Mouse (Mus musculus) adrenal gland, postnatal 4 days (tissue): Measurements from ENCODE around the gene Slc52a3. TPM values are rescaled to one million over a fixed set of nuclear protein-coding genes. Genes with fewer than 3 reads are reported as not detected.

Experiments used
- DNase-seq, 2 experiments: peaks; one replicate each; pipeline ENCODE4 v3.0.0; 2021 to 2022; ENCODE audit warnings: low spot score in 2 of 2, mixed read lengths in 2 of 2
- long read RNA-seq, 2 experiments: library from polyadenylated mRNA; stranded (forward); transcript quantifications; one replicate each; pipeline ENCODE4 v2.0.0; 2021
- total RNA-seq, 2 experiments: library from RNA; stranded (reverse); gene quantifications; 2 replicates each; pipeline ENCODE4 v1.2.3; 2021

Slc52a3 gene
- total RNA-seq, result 1 to 10 TPM; 2.4 to 6.2 TPM
- long read RNA-seq, experiment 1, partial matches to known transcripts, result 1 of 5 reads
- long read RNA-seq, experiment 1, other reads (novel, unspliced or antisense), result 0 of 5 reads
- long read RNA-seq, experiment 2, partial matches to known transcripts, result 3 of 11 reads
- long read RNA-seq, experiment 2, other reads (novel, unspliced or antisense), result 2 of 11 reads

- DNase-seq, result peak; percentile 70 to 77
These were observed at the start of gene Slc52a3 for GRCm38 (mm10) chr2:151996229-151997189. Gene Slc52a3, plus strand, starts transcription at chr2:151996511.

- no peak for DNase-seq
These were observed 48.7 kb upstream of the Slc52a3 start for GRCm38 (mm10) chr2:151947617-151948016.

DNA sequence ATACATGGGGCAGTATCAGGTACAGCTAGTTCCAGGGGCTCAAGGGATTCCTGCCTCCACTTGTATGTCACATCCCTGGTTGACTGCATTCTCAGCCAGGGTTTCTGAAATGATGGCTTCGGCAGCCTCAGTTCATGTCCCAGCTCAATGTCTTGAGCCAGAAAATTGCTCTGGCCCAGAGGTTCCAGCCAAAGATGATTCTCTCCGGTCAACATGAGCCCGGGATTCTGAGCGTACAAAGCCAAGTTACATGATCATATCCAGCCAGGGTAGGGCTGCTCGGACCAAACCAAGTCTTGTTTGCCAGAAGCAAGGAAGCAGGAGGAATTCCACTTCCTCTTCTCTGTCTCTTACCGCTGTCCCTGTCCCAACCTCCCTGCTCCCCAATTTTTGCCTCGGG, 48.0 kb upstream of the Slc52a3 start:
- DNase-seq, result no peak

- DNase-seq, result no peak
These were observed 47.1 kb upstream of the Slc52a3 start for GRCm38 (mm10) chr2:151949082-151949774.

DNA sequence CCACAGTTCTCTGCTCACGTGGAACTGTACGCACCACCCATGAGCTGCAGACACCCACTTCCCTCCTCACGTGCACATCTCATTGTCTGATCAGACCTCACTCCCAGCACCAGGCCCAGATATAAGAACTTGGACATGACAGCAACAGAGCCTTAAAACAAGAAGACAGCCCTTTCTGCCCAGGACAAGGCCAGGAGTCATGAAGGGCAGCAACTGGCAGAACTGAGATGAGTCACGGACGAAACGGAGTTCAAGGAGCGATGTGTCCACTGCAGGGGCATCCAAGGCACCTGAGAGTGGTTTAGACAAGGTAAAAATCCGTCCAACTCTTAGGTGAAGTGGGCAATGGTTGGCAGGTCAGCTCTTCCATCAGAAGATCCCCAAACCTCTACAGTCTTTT, 42.6 kb upstream of the Slc52a3 start:
- DNase-seq, result no peak

DNA sequence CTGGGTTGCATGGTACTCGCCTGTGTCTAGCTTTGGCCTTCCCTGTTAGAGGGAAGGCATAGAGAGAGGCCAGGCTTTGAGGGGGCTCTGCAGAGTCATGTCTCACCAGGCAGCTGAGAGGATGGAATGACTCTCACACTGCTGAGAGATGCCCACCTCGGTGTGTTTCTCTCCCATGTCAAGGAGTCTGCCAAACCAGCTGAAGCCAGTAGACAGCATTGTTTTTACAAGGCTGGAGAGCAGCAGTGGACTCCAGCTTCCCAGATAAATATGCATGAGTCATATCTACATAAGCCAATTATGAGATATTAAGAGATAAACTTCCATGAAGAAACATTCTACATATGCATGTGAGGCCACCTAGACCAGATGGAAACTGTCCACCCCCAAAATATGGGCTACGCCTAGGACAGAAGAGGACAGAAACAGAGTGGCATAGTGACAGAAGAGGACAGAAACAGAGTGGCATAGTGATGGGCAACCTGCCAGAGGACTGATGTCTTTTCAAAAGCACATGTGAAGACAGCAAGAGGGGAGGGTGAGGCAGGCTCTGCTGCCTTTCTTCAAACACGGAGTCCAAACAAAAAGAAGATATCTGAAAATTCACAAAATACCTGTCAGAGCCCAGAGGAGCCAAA, 39.7 kb upstream of the Slc52a3 start:
- no peak for DNase-seq

- no peak for DNase-seq
These were observed 37.0 kb upstream of the Slc52a3 start for GRCm38 (mm10) chr2:151959274-151959673.

DNA sequence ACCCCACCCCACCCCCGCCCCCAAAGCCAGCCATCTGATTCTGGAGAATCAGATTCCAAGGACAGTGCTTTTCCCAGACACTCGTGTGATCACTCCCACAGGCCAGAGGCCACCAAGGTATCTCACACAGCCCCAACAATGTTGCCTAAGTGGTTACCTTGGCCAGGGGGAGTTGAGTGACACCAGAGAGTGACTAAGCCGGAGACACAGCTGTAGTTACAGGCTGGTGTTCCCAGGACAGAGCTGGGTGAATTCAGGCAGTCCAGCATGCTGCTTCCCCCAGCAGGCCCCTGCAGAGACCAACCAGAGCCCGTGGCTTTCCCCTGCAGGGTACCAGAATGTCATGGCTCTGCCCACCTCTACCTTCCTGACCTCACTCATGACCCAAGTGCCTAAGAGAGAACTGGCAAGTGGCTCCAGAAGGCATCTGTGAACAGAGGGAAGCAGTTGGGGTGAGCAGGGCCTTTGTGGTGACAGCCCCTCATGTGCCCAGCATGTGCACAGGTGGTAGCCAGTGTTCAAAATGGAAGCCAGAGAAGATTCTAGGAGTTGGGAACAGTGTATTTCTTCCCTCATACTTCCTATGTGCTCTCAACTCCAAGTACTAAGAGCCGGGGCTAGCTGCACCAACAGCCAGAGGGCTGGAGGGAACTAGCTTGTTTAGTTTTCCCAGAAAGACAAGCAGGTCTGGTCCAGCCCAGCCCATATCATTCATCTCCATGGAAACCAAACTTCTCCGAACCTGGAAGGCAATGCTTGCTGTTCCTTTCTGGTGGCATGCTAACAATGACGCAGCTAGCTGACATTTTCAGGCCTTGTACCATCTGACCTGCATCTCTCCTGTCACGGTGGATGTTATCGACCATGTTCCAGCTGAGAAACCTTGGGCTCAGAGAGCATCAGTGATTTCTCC, 34.8 kb upstream of the Slc52a3 start:
- DNase-seq, result no peak

- DNase-seq, result no peak
These were observed 33.8 kb upstream of the Slc52a3 start for GRCm38 (mm10) chr2:151962474-151962873.

DNA sequence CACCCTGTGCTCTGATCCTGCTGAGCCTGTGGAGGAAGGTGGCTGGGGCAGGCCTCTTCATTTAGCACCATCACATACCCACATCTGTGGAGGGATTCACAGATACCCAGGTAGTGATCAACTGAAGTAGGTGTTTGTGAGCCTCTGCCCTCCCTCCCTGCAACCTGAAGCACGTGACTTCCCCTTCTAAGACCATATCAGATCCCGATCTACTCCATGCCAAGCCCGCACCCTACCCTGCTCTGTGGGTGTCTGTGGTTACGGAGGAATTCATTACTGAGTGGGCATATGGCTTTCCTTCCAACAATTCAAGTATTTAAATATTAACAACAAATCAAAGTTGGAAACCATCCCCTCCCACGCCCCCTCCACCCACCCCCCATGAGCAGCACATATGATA, 33.0 kb upstream of the Slc52a3 start:
- no peak for DNase-seq

DNA sequence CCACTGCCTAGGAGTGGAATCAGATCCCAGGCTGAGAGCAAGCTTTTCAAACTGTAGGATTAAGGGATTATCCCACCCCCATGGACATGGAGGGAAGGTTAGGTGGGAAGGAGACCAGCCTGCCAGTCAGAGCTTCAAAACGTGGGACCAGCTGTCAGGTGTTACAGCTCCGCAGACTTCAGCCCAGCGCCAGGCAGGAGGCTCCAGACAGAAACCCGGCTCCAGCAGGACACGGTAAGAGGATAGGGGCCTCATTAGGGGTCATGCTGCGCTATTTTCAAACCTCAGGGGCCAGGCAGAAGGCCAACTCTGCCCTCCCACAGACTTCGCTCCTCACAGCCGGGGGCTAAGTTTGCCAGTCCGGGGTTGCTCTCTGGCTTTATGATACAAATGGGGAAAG, 32.3 kb upstream of the Slc52a3 start:
- no peak for DNase-seq

- no peak for DNase-seq
These were observed 29.0 kb upstream of the Slc52a3 start for GRCm38 (mm10) chr2:151967176-151967750.

- no peak for DNase-seq
These were observed 28.5 kb upstream of the Slc52a3 start for GRCm38 (mm10) chr2:151967792-151968191.

- DNase-seq, result no peak
These were observed 27.9 kb upstream of the Slc52a3 start for GRCm38 (mm10) chr2:151968451-151968850.

GRCm38 (mm10) chr2:151968986-151969385, 27.3 kb upstream of the Slc52a3 start:
- DNase-seq, result no peak

GRCm38 (mm10) chr2:151969396-151969795, 26.9 kb upstream of the Slc52a3 start:
- no peak for DNase-seq

DNA sequence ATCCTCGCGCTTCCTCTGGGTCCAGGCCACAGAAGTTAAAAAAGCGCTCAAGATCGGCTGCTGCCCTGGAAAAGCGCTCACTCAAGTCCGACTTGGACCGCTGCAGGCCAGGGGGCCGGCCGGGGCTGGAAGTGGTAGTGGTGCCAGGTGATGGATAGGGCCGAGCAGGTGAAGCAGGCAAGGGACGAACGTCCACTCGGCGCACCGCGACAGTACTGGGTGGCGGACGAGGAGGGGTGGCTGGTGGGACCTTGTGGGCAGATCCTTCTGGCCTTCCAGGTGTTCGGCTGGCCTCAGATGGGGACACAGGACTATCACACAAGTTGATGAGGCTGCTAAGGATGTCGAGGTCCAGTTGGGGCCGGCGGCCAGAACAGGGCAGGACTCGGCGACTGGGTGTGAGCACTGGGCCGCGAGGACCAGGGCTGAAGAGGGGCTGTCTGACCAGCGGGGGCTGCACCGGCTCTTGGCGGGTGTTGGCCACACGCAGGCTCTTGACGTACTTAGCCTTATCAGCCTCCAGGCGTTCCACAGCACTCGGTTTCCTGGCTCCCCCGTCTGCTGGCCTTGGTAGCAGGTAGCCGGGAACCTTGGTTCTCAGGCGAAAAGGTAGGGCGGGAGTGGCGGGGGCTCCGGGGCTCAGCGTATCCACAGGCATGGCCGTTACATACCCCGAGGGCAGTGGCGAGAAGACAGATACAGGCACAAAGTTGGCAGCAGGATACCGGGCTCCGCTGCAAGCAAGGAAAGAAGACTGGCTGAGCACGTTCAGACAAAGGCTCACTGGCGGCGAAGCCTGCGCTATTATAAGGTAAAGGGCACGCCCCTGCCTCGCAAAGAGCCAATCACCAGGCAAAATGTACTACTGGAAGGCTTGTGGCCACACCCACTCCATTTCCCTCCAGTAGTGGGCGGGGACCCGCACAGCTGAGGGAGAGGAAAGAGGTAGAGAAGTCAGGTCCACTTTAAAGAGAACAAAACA, 25.8 kb upstream of the Slc52a3 start:
- peak in 1 of 2 experiments; percentile 62 for DNase-seq

DNA sequence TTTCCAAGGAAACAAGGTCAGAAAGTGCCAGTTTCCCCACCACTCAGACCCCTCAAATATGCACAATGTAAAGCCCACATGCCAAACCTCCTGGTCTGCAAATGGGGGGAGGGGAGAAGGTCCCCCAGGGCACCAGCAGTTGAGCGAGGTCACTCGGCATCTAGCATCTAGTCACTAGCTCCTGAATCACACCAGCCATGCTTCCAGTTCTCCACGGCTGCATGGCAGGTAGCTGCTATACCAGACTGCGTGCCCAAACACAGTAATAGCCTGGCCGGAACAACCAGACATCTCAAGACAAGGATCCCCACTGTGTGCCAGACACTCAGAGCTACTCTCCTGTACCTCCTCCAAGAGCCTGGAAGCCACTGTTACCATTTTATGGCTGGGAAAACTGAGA, 24.6 kb upstream of the Slc52a3 start:
- no peak for DNase-seq
